Mouse (Mus musculus) C2C12 (cell line): ENCODE data around the gene Dst. TPM values are rescaled to one million over a fixed set of nuclear protein-coding genes. Genes with fewer than 3 reads are reported as not detected.

ENCODE experiments used
- H3K27me3 ChIP-seq: one replicate; pipeline ENCODE4 v1.6.1; 2011; ENCODE audit not compliant: control insufficient read depth, insufficient read depth, insufficient read length
- H3K36me3 ChIP-seq: one replicate; pipeline ENCODE4 v1.6.1; 2011; ENCODE audit not compliant: control insufficient read depth, insufficient read depth
- H3K4me3 ChIP-seq: one replicate; pipeline ENCODE4 v1.5.1; 2011; ENCODE audit warnings: mild to moderate bottlenecking, control low read depth; ENCODE audit not compliant: poor library complexity, insufficient read depth, severe bottlenecking
- H3K79me2 ChIP-seq: one replicate; pipeline ENCODE4 v1.6.1; 2011; ENCODE audit not compliant: control insufficient read depth, insufficient read depth
- H3K79me3 ChIP-seq: one replicate; pipeline ENCODE4 v1.6.1; 2011; ENCODE audit warnings: low read depth, control low read depth
- H3ac ChIP-seq: one replicate; pipeline ENCODE3; 2011; ENCODE audit warnings: low read depth; ENCODE audit not compliant: control insufficient read depth, insufficient read length
- CEBPB ChIP-seq: IDR thresholded peaks from one replicate; pipeline ENCODE4 v1.6.1; 2011; ENCODE audit warnings: low read depth, mild to moderate bottlenecking, control low read depth, moderate library complexity
- CTCF ChIP-seq: IDR thresholded peaks from one replicate; pipeline ENCODE4 v1.5.1; 2011; ENCODE audit not compliant: control insufficient read depth, insufficient read depth, insufficient read length
- FOSL1 ChIP-seq: IDR thresholded peaks from one replicate; pipeline ENCODE4 v1.8.0; 2011; ENCODE audit warnings: mild to moderate bottlenecking, low read length; ENCODE audit not compliant: poor library complexity, insufficient read depth, severe bottlenecking
- MAX ChIP-seq: IDR thresholded peaks from one replicate; pipeline ENCODE4 v1.6.1; 2011; ENCODE audit warnings: mild to moderate bottlenecking, control low read depth
- MYOD1 ChIP-seq: IDR thresholded peaks from one replicate; pipeline ENCODE4 v1.6.1; 2011; ENCODE audit warnings: low read depth; ENCODE audit not compliant: control insufficient read depth, insufficient read length
- MYOG ChIP-seq: IDR thresholded peaks from one replicate; pipeline ENCODE4 v1.6.1; 2011; ENCODE audit not compliant: control insufficient read depth, insufficient read length; ENCODE audit errors: extremely low read depth
- USF1 ChIP-seq: IDR thresholded peaks from one replicate; pipeline ENCODE4 v1.6.1; 2011; ENCODE audit warnings: low read depth, mild to moderate bottlenecking, control low read depth, moderate library complexity
- polyA plus RNA-seq: library from polyadenylated mRNA; unstranded; fragments of >200 nt; fragmentation: generic; extraction: Trizol; gene quantifications from one replicate; pipeline ENCODE4 v1.2.1, GENCODE M21; 2012; ENCODE audit warnings: missing spikeins

Dst gene
- polyA plus RNA-seq, 1 experiment = 26.5 TPM

DNA sequence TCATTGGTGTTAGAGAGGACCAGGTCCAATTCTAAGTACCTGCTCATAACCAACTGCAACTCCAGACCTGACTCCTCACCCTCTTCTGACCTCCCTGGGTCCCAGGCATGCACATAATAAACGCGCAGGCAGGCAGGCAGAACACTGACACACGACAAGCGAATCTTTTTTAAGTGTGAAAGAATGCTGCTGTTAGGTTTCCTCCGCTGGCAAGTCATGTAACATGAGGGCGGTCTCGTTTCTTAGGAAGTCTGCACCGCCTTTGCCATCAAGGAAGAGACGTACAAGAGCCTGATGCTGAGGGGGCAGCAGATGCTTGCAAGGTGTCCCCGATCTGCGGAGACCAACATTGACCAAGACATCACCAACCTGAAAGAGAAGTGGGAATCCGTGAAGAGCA, 365.9 kb downstream of the Dst start:
- TF ChIP-seq FOSL1 (no peak), CEBPB (no peak), MYOG (no peak), MYOD1 (no peak), CTCF (no peak), MAX (no peak), USF1 (no peak)
- H3K36me3 ChIP-seq = peaks cover 81% of the 10 kb centered on the region
- no peak overlapping the region for H3ac ChIP-seq
- no peaks in the 10 kb centered on the region for H3K79me2 ChIP-seq
- no peak overlapping the region for H3K4me3 ChIP-seq
- no peaks in the 10 kb centered on the region for H3K79me3 ChIP-seq
- H3K27me3 ChIP-seq = no peaks in the 10 kb centered on the region

DNA sequence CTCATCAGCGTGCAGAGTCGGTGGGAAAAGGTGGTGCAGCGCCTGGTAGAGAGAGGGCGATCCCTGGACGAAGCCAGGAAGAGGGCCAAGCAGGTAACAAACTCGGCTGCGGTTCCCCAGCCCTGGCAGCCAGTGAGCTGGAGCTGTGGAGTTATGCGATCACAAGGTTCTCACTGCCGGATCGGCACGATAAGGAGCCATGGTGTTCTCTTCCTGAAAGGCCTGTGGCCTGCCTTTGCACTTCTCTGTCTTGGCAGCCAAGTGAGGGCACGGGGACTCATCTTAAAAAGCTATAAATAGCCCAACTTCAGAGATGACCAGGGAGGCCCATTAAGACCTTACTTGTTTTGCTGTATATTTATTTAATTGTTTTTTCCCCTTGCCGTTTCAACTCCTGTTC, 367.8 kb downstream of the Dst start:
- TF ChIP-seq MYOG = no peak
- no peak for TF ChIP-seq CEBPB
- no peak for TF ChIP-seq CTCF
- Histone ChIP-seq H3K79me3 (no peaks in the 10 kb centered on the region), H3K36me3 (peaks cover 69% of the 10 kb centered on the region), H3ac (no peak overlapping the region), H3K27me3 (no peaks in the 10 kb centered on the region), H3K79me2 (no peaks in the 10 kb centered on the region), H3K4me3 (no peak overlapping the region)

DNA sequence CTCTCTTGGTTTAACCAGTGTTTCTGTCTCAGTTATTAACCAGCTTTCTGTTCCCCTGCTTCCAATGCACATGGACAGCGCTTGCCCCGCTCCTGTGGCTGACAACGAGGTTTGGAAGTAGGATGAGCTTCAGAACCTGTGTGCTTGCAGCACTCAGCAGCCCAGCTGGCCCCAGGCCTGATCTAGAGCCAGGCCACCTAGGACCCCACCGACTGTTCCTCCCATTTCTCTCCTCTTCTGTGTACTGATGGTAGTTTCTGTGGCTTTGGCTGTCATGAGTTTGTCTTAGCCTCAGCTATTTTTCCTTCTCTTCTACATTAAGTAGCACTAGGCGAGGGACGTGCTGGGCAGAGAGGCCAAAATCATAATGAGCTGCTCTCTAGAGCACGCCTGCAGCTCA, 368.7 kb downstream of the Dst start:
- Histone ChIP-seq H3K79me3 (no peaks in the 10 kb centered on the region), H3K4me3 (no peak overlapping the region), H3K36me3 (peaks cover 70% of the 10 kb centered on the region), H3ac (no peak overlapping the region), H3K27me3 (no peaks in the 10 kb centered on the region), H3K79me2 (no peaks in the 10 kb centered on the region)
- TF ChIP-seq CTCF (no peak), MYOG (no peak), CEBPB (no peak), MAX (no peak), USF1 (no peak), MYOD1 (no peak), FOSL1 (no peak)

DNA sequence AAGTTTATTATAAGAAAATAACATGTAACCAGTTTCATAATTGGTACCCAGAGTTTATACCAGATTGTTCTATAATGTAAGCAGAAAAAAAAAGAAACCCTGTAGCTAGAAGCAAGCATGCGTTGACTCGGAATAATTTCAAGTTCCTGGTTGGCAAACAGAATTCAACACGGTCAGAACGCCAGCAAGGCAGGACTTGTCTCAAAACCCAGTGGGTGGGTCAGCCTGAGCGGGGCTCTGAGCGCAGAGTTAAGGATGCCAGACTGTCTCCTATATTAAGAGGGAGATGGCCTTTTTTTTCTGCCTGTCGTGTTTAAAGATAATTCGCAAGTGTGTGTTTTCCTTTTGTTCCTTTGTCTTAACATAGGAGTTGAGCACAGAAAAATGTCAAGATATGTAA, 369.2 kb downstream of the Dst start:
- Histone ChIP-seq H3K79me3 (no peaks in the 10 kb centered on the region), H3ac (no peak overlapping the region), H3K36me3 (peaks cover 69% of the 10 kb centered on the region), H3K4me3 (no peak overlapping the region), H3K79me2 (no peaks in the 10 kb centered on the region), H3K27me3 (no peaks in the 10 kb centered on the region)
- TF ChIP-seq FOSL1 (no peak), CTCF (no peak), MYOG (no peak), CEBPB (no peak), USF1 (no peak), MAX (no peak), MYOD1 (no peak)

DNA sequence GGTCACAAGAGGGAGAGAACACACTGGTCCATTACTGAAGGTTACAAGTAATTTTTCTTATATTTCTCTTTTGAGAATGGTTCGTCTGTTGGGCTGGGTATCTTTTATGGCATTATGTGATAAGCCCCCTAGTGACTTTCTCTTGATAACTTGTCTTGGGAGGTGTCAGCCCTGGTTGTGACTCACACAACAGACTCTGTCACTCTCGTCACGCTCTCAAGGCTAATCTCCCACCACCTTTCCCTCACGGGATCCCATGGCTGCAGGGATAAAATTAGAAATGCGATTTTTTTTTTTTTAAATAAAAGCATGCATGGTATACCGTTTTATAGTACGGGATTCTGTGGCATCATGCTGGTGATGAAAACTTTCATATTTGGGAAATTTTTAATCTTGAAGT, 375.5 kb downstream of the Dst start:
- Histone ChIP-seq H3K4me3 (no peak overlapping the region), H3ac (no peak overlapping the region), H3K79me3 (no peaks in the 10 kb centered on the region), H3K36me3 (peaks cover 62% of the 10 kb centered on the region), H3K27me3 (no peaks in the 10 kb centered on the region), H3K79me2 (no peaks in the 10 kb centered on the region)
- TF ChIP-seq MYOD1 = no peak
- no peak for TF ChIP-seq CEBPB
- TF ChIP-seq MYOG = no peak
- no peak for TF ChIP-seq CTCF
- no peak for TF ChIP-seq FOSL1
- no peak for TF ChIP-seq USF1
- no peak for TF ChIP-seq MAX

DNA sequence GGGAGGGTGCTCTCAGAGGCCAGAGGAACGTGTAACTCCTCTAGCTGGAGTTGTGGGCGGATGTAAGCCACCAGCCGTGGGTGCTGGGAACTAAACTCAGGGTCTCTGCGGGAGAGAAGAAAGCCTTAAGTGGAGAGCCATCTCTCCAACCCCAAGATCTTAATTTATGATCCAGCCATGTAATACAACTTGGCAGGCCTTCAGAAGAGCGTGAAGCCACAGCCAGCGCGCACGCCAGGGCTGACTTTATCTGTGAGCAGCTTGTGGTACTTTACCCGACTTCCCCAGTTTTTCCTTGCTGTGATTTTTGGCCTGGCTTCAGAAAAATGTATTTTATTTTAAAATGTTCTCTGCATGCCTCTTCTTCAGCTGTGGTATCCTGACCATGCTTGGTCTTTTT, 377.0 kb downstream of the Dst start:
- Histone ChIP-seq H3K27me3 (no peaks in the 10 kb centered on the region), H3ac (no peak overlapping the region), H3K79me3 (no peaks in the 10 kb centered on the region), H3K36me3 (peaks cover 65% of the 10 kb centered on the region), H3K79me2 (no peaks in the 10 kb centered on the region), H3K4me3 (no peak overlapping the region)
- TF ChIP-seq MYOD1 (no peak), MAX (no peak), USF1 (no peak), CEBPB (no peak), CTCF (no peak), MYOG (no peak), FOSL1 (no peak)

DNA sequence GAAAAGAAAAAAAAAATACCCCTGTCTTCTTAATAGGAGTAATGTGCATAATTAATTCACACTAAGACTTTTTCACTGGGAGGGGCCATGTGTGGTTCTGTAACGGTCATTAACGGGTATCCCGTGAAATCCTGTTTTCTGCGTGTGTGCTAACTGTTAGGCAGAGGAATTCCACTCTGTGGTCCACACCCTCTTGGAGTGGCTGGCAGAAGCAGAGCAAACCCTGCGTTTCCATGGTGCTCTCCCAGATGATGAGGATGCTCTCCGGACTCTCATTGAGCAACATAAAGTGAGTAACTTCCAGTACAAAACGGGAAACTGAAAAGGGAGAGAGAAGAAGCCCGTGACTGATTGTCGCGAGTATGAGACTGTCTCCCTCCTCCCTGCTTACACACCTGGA, 379.7 kb downstream of the Dst start:
- H3K79me2 ChIP-seq = no peaks in the 10 kb centered on the region

More for the DNA sequence above, 379.7 kb downstream of the Dst start:
- Histone ChIP-seq H3K79me3 (no peaks in the 10 kb centered on the region), H3K4me3 (no peak overlapping the region), H3K27me3 (no peaks in the 10 kb centered on the region), H3ac (no peak overlapping the region), H3K36me3 (peaks cover 60% of the 10 kb centered on the region)
- TF ChIP-seq CEBPB (no peak), MAX (no peak), USF1 (no peak), MYOG (no peak), MYOD1 (no peak), CTCF (no peak), FOSL1 (no peak)
